Mouse (Mus musculus) Muller cell, postnatal 12 days (primary cell): ENCODE measurements at regions not wholly inside any gene's neighbourhood (a gene's known extent, or its start where the extent isn't known, plus 50 kb on each side); places are given as distances from the start of the nearest gene placed in this dataset.
A peak's percentile ranks its signal among the peaks of the same experiment; 100 is the strongest.

Source experiments
- DNase-seq: peaks from one replicate; pipeline ENCODE4 v3.0.0-alpha.2; 2015; ENCODE audit errors: inconsistent ontology term

DNA sequence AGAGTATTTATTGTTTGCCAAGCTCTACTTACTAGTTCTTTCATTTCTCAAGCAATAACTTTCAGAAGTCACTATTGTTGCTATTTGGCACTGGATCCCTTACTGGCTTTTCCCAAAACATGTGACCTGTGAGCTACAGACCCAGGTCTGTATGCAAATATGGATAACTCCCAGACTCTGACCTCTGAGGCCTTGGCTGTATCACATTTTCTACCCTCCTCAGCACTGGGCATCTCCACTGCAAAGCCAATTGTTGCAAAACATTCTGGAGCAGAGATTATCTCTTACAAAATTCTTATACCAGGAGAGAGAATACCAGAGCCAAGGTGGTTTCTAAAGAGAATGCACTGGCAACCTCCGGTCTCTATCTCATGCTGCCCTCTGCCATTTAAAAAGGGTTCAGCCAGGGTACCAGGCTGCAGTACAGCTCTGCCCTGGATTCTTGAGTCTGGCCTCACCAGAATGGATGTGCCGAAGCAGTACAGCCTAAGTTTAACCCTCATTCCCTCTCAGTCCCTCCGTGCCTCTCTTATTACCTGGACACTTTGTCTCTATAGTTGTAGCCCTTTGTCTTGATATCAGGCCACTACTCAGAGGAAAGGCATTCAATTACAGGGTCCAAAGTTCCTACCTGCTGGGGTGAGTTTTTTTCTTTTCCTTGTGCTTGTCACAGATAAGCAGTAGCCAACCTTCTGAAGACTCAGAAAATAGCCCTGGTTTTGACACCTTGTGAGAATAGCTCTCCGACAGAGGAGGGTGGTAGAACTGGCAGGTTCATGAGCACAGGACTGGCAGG lies 101.2 kb upstream of the Vwc2 start:
- no peak for DNase-seq

DNA sequence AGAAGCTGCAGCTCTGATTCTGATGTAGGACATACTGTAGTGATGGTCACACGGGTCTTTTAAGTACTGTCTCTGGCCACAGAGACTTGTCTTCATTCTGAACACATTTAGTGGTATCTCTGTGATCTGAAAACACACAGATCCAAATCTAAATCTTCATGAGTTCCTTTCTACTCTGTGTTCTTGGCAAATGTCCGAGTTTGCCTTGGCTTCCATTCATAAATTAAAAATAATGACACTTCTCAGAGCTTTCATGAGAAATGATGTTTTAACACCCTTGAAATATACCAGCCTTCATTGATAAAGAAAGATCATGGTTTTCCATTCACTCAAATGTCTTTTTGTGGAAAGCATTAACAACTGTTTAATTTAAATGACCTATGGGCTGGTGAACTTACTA lies 100.4 kb upstream of the Vwc2 start:
- no peak for DNase-seq

DNA sequence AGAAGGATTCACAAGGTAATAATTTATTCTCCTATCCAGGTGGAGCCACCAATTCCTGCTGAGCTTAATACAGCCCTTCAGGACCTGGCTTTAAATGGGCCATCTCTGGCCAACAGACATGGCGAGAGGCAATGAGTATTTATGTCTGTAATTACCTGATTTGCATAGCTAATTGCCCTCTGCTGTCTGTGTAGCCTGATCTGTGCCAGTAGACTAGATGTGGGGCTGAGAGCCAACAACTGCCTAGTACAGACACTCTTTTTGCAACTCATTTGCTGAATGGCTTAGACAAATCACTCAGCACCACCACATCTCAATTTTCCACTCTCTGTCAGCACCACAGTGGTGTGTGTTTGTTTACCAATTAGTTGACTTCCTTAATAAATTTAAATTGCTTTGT lies 99.9 kb upstream of the Vwc2 start:
- DNase-seq, result peak; percentile 11

DNA sequence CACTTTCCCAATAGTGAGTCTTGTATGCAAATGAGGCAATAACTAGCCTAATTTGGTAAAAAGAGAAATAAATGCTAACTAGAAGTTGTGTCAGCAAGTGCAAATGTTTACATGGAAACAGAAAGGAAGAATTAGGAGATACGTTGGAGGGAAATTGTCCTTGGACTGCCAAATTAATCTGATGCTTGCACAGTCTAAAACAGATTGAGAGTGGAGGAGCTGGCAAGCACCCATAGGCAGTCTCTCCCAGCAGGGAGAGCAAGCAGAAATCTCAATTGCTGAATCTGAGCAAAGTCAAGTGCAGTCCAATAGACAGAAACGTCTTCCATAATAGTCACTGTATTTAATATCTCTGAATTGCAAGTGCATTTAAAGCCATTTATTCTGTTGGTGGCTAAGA lies 99.5 kb upstream of the Vwc2 start:
- no peak for DNase-seq

DNA sequence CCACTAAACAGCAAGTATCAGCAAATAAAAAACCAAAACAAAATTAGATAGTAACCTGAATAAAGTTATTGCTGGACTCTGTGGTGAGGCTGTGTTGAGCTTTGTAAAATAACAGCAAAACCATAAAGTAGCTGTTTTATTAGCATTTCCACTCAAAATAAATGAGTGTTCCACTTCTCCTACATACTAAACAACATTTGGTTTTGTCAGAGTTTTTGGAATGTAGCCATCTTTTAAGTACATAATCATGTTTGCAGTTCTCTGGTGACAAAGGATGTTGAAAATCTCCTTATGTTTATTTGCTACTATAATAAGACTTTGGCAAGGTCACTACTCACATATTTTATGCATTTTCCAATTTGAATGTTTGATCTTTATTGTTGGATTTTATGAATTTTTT lies 85.2 kb upstream of the Vwc2 start:
- DNase-seq, result no peak
